Mouse (Mus musculus): ENCODE measurements around the gene Tmem265. TPM values are rescaled to one million over a fixed set of nuclear protein-coding genes. Genes with fewer than 3 reads are reported as not detected.

The Tmem265 gene
- total RNA-seq, 2 experiments from 2014 or later: 1.7 TPM; not detected in 1

GRCm38 (mm10) chr7:127587196-127587595, 26.0 kb downstream of the Tmem265 start:
- no peak for ATAC-seq (replicated peaks; ENCODE audit: low FRiP score, poor library complexity, severe bottlenecking)

DNA sequence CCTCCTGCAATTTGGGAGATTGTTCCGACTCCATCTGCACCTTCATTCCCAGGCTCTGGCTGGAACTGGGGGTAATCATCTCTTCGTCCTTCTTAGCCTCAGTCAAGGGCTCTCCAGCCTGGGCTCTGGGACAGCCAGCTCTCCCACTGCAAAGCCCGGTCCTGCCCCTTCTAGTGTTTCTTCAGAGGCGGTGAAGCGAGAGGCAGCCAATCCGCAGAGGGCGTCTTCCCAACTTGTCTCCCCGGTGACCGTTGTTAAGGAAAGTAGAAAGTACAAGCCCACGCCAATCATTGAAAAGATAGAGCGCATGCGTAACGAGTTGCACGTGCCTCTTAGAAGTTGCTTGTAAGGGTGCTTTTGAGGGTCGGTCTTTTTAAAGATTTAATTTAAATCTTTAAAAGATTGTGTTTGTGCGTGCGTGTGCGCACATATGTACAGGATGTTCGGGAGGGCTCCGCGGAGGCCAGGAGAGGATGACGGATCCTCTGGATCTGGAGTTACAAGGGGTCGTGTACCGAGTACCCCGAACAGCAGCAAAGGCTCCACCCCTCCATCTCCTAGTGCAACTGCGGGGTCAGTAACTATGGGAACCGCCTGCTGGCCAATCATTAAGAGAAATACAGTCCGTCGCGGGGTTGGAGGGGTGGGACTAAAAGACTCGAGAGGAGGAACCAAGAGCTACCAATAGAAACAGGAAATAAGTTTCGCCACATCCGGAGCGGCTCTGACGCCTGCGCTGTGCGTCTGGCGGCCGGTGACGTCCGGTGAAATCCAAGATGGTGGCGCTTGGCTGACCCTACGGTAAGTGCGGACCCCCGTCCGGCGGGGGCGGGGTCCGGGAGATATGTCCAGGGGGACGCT, 27.1 kb downstream of the Tmem265 start, which contains the start of the genes Ccdc189 and Rnf40:
Ccdc189 (minus strand) TSS at position 585 of the 861 bp plus-strand sequence.
Rnf40 (plus strand) TSS at position 757 of the 861 bp plus-strand sequence.
- ATAC-seq (replicated peaks; ENCODE audit: low FRiP score, poor library complexity, severe bottlenecking): peak; percentile 85

DNA sequence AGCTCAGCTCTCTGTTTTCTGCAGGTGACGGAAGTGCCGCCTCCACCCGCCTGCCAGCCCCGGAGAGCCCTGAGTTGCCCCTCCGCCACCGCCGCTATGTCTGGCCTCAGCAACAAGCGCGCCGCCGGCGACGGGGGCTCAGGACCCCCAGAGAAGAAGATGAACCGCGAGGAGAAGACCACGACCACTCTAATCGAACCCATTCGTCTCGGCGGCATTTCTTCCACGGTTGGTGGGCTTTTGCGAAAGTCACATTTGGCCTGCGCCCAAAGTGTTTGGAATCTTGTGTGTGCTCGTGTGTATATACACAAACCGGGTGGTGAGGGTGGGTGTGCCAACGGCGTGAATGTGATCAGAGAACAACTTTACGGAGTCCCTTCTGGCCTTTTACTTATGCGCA, 27.7 kb downstream of the Tmem265 start:
- ATAC-seq (replicated peaks; ENCODE audit: low FRiP score, poor library complexity, severe bottlenecking): no peak

GRCm38 (mm10) chr7:127589637-127590036, 28.4 kb downstream of the Tmem265 start:
- ATAC-seq (replicated peaks; ENCODE audit: low FRiP score, poor library complexity, severe bottlenecking): no peak

DNA sequence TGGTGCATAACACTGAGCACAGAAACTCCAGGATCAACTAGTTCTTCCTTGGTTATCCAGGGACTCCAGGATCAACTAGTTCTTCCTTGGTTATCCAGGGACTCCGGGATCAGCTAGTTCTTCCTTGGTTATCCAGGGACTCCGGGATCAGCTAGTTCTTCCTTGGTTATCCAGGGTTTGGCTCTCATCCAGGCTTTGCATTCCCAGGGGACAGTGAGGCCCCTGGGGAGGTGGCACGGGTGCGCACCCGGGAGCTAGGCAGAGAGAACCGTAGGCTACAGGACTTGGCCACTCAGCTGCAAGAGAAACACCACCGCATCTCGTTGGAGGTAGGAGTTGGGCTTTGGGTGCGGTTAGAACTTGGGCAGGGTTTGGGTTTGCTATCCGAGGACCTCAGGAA, 29.9 kb downstream of the Tmem265 start:
- no peak for ATAC-seq (replicated peaks; ENCODE audit: low FRiP score, poor library complexity, severe bottlenecking)

DNA sequence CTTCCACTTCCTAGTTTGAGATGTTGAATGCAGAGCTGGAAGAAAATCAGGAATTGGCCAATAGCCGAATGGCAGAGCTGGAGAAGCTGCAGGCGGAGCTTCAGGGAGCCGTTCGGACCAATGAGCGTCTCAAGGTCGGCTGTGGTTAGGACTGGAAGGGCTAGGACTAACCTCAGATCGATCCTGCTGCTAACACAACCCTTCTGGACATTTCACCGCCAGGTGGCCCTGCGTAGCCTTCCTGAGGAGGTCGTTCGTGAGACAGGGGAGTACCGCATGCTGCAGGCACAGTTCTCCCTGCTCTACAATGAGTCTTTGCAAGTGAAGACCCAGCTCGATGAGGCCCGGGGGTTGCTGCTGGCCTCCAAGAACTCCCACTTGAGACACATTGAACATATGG, 31.4 kb downstream of the Tmem265 start:
- no peak for ATAC-seq (replicated peaks; ENCODE audit: low FRiP score, poor library complexity, severe bottlenecking)

- no peak for ATAC-seq (replicated peaks; ENCODE audit: low FRiP score, poor library complexity, severe bottlenecking)
Observed at GRCm38 (mm10) chr7:127596747-127597146, 35.6 kb downstream of the Tmem265 start.

GRCm38 (mm10) chr7:127600612-127601011, 39.4 kb downstream of the Tmem265 start:
- no peak for ATAC-seq (replicated peaks; ENCODE audit: low FRiP score, poor library complexity, severe bottlenecking)

GRCm38 (mm10) chr7:127601735-127602134, 40.5 kb downstream of the Tmem265 start:
- peak; percentile 52 for ATAC-seq (replicated peaks; ENCODE audit: low FRiP score, poor library complexity, severe bottlenecking)

GRCm38 (mm10) chr7:127602903-127603302, 41.7 kb downstream of the Tmem265 start:
- ATAC-seq (replicated peaks; ENCODE audit: low FRiP score, poor library complexity, severe bottlenecking): no peak

DNA sequence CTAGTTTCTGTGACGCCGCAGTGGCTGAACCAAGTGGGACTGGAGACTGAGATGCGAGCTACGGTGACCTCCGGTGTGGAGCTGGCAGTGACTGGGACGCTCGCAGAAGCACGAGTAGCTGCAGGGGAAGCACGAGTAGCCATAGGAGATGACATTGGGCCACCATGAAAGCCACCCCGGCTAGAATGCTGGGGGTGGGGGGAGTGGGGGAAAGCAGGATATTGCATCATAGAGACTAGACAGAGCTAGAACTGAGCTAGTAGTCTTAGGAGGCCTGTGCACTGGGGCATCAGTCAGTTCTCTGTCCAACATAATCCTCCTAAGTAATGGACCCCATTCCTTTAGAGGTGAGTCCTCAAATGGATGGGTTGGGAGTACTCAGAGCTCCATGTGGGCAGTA, 43.1 kb downstream of the Tmem265 start:
- no peak for ATAC-seq (replicated peaks; ENCODE audit: low FRiP score, poor library complexity, severe bottlenecking)

- ATAC-seq (replicated peaks; ENCODE audit: low FRiP score, poor library complexity, severe bottlenecking): no peak
Observed at GRCm38 (mm10) chr7:127607150-127607549, 46.0 kb downstream of the Tmem265 start.

GRCm38 (mm10) chr7:127611011-127611410, 49.8 kb downstream of the Tmem265 start:
- ATAC-seq (replicated peaks; ENCODE audit: low FRiP score, poor library complexity, severe bottlenecking): no peak

DNA sequence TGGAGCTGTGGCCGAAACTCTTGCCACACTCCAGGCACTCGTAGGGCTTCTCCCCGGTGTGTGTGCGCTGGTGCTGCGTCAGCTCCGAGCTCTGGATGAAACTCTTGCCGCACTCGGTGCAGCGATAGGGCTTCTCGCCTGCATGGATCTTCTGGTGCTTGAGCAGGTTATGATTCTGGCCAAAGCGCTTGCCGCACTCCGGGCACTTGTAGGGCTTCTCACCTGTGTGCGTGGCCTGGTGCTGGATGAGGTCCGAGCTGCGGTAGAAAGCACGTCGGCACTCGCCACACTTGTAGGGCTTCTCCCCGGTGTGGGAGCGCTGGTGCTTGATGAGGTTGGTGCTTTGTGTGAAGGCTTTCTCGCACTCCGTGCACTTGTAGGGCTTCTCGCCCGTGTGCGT, 50.4 kb downstream of the Tmem265 start:
- ATAC-seq (replicated peaks; ENCODE audit: low FRiP score, poor library complexity, severe bottlenecking): no peak

DNA sequence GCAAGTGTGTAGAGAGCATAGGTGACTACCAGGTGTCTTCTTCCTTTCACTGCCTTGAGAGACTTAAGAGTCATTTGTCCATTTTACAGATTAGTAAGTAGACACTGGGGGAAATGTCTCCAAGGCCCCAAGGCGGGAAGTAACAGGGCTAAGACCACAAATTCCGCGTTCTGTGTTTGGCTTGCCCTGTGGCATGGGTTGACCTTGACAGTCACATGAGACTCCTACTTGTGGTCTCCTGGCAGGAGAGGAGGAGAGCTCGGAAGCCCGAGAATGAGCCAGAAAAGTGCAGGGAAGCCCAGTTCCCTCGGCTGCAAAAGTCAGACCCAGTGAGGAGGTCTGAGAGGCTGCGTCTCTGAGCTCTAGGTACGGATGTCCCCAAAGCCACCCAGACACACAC, 52.3 kb downstream of the Tmem265 start:
- ATAC-seq (replicated peaks; ENCODE audit: low FRiP score, poor library complexity, severe bottlenecking): no peak

GRCm38 (mm10) chr7:127614091-127614490, 52.9 kb downstream of the Tmem265 start:
- ATAC-seq (replicated peaks; ENCODE audit: low FRiP score, poor library complexity, severe bottlenecking): no peak

- ATAC-seq (replicated peaks; ENCODE audit: low FRiP score, poor library complexity, severe bottlenecking): no peak
Observed at GRCm38 (mm10) chr7:127614511-127614890, 53.3 kb downstream of the Tmem265 start.

DNA sequence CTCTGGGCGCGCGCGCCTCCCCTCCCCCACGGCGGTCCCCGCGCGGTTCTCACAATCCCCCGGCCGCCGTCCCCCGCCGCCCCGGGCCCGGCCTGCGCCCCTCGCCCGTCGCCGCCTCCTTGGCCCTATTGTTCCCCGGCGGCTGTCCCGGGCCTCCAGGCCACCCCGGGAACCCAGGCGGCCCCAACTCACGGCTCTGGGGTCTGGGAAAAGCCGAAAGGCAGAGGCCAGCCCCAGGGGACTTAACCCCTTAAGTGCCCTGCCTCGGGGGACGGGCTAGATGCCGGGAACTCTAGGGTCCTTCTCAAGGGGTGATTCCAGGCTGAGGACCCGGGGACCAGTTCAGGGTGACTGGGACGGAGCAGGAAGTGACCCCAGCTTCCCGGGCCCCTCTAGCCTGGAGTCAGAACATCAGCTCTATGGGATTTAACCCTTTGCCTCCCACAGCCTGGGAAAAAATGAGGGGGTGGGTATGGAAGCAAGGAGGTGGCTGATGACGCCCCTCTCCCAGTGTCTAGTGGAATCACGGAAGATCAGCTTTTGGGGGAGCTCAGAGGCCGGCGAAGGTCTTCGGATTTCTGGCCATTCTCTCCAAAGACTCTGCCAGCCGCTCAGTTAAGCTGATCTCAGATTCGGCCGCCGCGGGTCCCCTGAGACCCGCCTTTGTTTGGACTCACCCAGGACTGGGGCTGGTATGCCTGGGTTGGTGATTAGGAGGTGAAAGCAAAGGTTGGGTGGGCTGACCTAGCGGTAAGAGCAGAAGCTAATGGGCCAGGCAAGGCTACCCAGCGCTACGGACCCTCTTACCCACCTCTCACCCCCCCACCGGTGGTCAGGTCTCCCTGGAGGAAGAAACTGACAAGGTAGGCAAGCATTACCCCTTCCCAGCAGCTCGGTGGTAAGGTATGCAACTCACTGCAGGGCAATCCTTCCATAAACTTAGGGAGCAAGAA, 54.0 kb downstream of the Tmem265 start, which contains the start of gene Zfp629:
Zfp629 (minus strand) TSS at position 907 of the 953 bp plus-strand sequence.
- no peak for ATAC-seq (replicated peaks; ENCODE audit: low FRiP score, poor library complexity, severe bottlenecking)

DNA sequence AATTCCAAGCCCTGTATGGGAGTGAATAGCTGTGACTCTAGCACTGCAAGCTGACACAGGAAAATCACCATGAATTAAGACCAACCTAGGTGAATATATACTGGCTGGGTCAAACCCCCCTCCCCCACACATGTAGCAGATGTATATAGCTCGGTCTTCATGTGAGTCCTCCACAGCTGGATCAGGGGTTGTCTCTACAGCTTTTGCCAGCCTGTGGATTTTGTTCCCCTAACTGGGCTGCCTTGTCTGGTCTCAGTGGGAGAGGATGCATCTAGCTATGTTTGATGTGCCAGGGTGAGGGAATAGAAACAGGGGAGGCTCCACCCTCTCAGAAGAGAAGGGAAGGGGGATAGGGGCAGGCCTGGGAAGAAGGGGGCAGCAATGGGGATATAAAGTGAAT, 55.1 kb downstream of the Tmem265 start:
- no peak for ATAC-seq (replicated peaks; ENCODE audit: low FRiP score, poor library complexity, severe bottlenecking)
